Mouse (Mus musculus): Measurements from ENCODE around the gene Kcnq1. TPM values are rescaled to one million over a fixed set of nuclear protein-coding genes. Genes with fewer than 3 reads are reported as not detected.

The Kcnq1 gene
- total RNA-seq, 2 experiments from 2014 or later: 0.46 TPM; not detected in 1

DNA sequence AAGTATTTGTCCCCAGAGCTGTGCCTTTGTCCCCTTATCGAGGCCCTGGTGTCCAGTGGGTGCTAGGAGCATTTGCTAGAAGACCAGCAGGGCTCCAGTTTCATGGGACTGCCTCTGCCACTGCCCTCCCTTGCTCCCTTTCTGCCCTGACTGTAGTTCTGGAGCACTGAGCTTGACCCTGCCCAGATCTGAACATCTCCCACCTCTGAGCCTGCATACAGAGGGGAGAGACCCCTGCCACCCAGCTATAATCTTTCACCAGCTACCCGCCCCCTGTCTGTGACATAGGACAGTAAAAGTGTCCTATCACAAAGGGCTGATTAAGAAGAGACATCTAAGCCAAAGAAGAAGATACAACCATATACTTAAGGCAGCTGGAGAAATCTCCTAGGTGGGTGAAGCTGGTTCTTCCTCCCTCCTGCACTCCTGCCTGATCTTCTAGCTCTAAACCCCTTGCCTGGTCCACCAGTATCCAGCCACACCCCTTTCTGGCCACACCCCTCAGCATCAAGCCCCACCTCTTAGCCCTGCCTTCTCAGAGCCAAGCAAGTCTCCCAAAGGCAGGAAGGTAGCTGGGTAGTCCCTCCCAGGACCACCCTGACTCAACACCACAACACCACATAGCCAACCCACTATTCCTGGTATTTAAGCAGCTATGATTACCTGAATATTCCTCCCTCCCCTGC is 322.8 kb downstream of the Kcnq1 start:
- ATAC-seq (replicated peaks; ENCODE audit: low FRiP score, low TSS enrichment, poor library complexity, severe bottlenecking): no peak

DNA sequence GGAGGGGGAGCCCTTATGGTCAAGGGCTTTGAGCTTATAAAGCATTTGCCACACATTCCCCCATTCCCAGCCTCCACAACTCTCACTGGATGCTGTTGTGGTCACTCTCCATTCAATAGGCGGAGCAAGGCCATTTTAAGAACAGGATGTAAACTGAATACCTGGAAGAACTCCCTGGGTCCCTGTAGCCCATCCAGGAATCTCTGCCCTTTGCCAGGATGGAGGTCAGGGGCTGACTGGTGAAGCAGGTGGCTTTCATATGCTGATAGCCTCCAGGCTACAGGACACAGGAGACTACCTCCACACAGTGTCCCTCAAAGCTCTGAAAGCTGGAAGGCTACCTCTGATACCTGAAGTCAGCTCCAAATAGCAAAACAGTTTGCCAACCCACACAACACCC is 326.5 kb downstream of the Kcnq1 start:
- ATAC-seq (replicated peaks; ENCODE audit: low FRiP score, low TSS enrichment, poor library complexity, severe bottlenecking): no peak

GRCm38 (mm10) chr7:143433331-143433730 is 327.2 kb downstream of the Kcnq1 start:
- no peak for ATAC-seq (replicated peaks; ENCODE audit: low FRiP score, low TSS enrichment, poor library complexity, severe bottlenecking)

- no peak for ATAC-seq (replicated peaks; ENCODE audit: low FRiP score, low TSS enrichment, poor library complexity, severe bottlenecking)
These were observed 331.2 kb downstream of the Kcnq1 start for GRCm38 (mm10) chr7:143437231-143437893.

GRCm38 (mm10) chr7:143437894-143438581 is 331.9 kb downstream of the Kcnq1 start:
- ATAC-seq (replicated peaks; ENCODE audit: low FRiP score, low TSS enrichment, poor library complexity, severe bottlenecking): no peak

GRCm38 (mm10) chr7:143438965-143439364 is 332.8 kb downstream of the Kcnq1 start:
- no peak for ATAC-seq (replicated peaks; ENCODE audit: low FRiP score, low TSS enrichment, poor library complexity, severe bottlenecking)

DNA sequence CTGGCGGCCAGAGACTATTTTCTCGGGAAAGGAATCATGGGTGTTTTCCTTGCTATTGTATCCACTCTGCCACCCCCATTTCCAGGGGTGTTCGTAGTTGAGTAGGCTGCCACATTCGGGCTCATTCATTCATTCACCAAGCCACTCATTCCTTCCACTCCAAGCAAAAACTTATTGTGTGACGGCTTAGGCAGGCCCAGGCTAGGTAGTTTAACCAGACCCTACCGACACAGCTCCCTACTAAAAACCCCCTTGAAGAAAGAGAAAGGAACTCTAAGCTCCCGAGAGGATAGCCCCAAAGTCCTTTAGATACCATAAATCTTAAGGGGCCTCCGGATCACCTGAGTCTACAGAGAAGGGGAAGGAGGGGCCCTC is 338.4 kb downstream of the Kcnq1 start:
- ATAC-seq (replicated peaks; ENCODE audit: low FRiP score, low TSS enrichment, poor library complexity, severe bottlenecking): no peak

DNA sequence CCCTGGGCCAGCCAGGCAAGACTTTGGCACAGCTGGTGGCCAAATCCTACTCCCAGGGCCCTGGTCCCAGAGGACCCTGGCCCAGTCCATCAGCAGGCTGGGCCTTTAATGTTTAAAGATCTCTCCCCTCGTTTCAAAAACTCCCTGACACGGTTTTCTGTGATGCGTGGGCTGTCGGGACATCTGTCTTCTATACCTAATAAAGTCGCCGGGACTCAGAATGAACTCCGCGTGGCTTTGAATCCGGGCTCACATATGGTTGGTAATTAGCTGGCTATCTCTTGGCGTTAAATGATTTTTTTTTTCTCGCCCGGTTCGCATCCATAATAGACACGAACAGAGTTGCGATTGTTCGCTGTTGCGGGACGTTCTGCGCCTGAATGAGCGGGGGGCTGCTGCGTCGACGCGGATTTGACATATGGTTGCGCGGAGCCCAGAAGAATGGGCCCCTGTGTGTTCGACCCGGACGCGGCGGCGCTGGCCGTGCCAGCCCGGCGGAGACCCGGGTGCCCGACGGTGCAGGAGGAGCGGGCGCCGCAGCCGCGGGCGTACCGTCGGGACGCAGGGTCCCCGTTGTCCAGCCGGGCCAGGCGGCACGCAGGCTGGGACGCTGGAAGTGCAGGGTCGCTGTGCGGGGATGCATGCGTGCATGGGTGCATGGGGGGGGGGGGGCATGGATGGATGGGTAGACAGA is 338.9 kb downstream of the Kcnq1 start:
- ATAC-seq (replicated peaks; ENCODE audit: low FRiP score, low TSS enrichment, poor library complexity, severe bottlenecking): no peak

GRCm38 (mm10) chr7:143445651-143446460 is 339.7 kb downstream of the Kcnq1 start:
- ATAC-seq (replicated peaks; ENCODE audit: low FRiP score, low TSS enrichment, poor library complexity, severe bottlenecking): no peak

- ATAC-seq (replicated peaks; ENCODE audit: low FRiP score, low TSS enrichment, poor library complexity, severe bottlenecking): no peak
These were observed 341.0 kb downstream of the Kcnq1 start for GRCm38 (mm10) chr7:143447130-143447529.

DNA sequence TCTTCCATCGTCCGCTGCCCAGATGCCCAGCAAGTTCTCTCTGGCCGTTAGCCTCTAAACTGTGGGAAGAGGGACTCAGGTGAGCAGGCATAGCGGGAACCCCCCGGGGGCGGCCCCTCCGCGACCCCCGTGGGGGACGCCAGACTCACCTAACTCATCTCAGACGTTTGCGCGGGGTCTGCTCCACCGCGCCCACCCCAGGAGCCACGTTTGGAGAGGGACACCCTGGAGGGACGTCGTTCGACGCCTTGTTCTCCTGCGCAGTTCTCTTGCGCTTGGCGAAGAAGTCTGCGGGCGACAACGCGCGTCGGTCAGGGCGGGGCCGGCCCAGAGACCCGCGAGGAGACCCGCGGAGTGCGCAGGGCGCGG is 352.8 kb downstream of the Kcnq1 start:
- no peak for ATAC-seq (replicated peaks; ENCODE audit: low FRiP score, low TSS enrichment, poor library complexity, severe bottlenecking)

DNA sequence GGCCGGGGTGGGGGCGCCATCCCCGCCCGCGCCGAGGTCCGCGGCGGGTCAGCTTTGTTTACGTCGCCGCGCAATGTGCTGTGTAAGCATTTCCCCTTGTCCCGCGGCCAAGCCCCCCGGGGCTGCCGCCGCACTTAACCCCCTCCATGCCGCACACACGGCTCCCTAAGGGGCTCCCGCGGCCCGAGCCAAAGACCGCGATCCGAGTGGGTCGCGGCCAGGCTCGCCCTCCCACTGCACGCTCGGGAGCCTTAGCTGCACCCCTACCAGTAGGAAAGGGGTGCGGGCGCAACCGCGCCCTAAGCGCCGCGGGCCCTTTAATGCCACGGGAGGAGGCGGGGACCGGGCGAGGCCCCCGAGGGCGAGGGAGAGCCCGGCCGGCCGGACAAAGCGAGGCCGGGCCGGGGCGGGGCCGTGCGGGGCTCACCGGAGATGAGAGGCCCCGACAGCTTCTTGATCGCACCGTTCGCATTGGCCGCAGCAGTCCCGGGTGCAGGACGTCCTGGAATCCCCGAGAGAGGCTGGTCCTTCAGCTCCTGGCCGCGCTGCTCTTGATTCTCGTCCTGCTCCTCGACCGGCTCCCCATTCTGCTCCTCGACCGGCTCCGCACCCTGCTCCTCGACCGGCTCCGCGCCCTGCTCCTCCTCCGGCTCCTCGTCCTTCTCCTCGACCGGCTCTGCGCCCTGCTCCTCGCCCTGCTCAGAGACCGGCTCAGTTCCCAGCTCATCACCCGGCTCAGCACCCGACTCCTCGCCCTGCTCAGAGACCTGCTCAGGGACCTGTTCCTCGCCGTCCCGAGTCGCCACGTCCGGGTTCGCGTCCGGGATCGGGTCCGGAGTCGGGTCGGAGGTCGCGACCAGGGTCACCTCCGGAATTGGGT is 353.4 kb downstream of the Kcnq1 start:
- no peak for ATAC-seq (replicated peaks; ENCODE audit: low FRiP score, low TSS enrichment, poor library complexity, severe bottlenecking)

DNA sequence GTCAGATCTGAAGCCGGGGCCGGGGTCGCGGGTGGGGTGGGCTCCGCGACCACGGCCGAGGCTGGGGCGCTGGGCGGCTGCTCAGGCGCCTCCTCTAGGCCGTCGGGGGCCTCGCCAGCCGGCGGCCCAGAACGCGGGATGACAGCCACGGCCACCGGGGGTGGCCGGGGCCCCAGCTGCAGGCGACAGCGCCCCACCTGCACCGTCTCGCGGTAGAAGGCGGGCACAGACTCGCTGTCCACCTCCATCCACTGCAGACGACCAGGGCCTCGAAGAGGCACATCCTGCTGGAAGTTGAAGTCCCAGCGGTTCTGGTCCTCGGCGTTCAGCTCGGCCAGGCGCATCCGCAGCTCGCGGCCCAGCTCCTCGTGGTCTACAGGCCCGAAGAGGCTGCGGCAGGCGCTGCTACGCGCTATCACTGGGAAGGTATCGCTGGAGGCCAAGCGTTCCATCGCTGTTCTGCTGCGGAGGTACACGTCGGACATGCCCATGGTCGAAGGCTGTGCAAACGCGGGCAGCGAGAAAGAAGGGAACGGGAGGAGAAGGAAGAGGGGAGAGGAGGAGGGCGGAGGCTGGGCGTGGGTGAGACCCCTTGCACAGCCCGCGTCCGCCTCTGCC is 354.2 kb downstream of the Kcnq1 start:
- ATAC-seq (replicated peaks; ENCODE audit: low FRiP score, low TSS enrichment, poor library complexity, severe bottlenecking): no peak

DNA sequence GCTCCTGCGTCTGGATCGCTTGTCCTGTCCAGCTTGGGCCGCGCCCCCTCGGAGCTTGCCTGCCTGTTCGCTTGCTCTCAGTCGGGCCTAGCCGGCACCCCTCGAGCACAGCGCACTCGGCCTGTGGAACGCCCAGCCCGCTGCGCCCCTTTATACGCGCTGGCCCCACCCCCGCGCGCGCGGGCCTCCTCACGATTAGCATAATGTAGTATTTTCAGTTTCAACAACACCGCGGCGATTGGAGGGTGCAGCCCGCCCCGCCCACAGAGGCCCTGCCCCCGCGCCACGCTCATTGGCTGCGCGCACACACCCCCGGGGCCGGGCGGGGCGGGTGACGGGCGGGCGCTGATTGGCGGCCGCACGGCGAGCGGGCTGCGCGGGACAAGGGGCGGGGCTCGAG is 354.7 kb downstream of the Kcnq1 start, which contains the start of gene Cdkn1c:
Gene Cdkn1c, minus strand, starts transcription at position 177 of the 400 bp plus-strand sequence.
- ATAC-seq (replicated peaks; ENCODE audit: low FRiP score, low TSS enrichment, poor library complexity, severe bottlenecking): peak; percentile 84

DNA sequence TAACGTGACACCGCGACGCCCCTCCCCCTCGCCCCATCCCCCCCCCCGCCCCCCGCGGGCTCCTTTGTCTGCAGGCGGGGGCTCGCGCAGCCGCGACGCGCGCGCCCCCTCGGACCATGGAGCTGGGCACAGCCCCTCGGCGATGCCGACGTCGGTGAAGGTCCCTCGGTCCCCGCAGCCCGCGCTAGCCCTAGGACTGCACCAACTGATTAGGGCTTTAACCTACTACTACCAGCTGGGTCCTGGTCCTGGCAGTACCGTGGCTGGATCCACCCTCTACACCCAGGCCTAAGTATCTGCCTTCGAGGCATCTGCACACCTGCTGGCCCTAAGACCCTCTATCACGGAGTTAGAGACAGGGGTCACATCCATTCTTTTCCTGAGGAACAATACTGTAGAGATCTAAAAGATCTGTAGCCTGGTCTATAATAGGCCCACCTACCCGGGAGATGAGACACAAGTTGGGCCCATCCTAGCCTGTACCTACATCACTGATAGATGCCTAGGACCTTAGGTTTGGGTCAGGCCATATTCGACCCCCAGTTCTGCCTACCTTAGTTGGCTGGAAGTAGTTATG is 355.2 kb downstream of the Kcnq1 start:
- no peak for ATAC-seq (replicated peaks; ENCODE audit: low FRiP score, low TSS enrichment, poor library complexity, severe bottlenecking)

GRCm38 (mm10) chr7:143461920-143462319 is 355.8 kb downstream of the Kcnq1 start:
- no peak for ATAC-seq (replicated peaks; ENCODE audit: low FRiP score, low TSS enrichment, poor library complexity, severe bottlenecking)

DNA sequence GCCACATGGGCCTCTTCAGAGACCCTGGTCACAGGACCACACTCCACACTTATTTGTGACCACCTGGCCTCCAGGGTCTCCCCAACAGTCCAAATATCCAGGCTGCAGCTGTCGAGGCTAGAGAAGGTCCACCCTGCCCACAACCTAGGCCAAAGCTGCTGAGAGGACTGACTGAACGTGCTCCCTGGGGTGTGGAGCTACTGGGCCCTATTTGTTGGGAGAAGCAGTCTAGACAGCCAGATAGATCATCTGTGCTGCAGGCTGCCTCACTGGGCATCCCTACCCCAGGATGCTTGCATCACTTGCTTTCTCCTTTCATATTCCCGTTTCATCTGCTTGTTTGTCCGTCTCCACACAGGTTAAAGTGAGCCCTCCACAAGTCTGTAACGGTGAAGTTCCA is 356.4 kb downstream of the Kcnq1 start:
- ATAC-seq (replicated peaks; ENCODE audit: low FRiP score, low TSS enrichment, poor library complexity, severe bottlenecking): no peak
